Mouse (Mus musculus): ENCODE results near the gene Trabd2b.

DNA sequence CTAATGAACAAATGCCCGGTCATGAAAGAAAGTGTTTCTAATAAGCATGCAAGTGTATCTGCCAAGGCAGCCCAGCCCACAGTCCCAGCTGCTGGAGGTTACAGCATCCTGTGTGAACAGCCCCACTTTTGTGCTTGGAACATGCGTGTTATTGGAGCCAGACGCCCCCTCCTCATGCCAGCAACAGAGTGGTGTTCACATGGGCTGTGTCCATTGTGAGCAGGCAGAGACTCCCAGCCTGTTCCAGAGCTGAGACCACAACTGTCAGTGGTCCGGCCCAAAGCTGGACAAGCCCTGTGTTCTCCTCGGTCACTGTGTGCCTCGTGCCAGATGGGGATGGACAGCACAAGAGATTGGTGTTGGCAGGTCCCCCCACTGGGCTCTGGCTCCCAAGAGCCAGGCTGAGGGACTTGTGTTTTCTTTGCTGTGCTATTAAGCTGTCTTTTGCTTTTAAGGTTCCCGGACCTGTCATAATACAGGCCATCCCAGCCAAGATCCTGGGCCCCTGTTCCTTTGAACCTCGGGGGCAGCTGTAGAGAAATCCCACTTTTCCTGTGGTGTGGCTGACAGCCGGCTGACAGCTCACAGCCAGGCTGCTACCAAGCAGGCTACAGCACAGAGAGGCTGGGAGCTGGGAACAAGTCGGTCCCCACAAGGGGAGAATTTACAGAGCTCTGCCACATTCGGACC is 70.7 kb downstream of the Trabd2b start:
- TF ChIP-seq POLR2A (IDR thresholded peaks at IDR 0.05; ENCODE audit: borderline replicate concordance, insufficient read depth, low read length) (no peak), CTCF (IDR thresholded peaks at IDR 0.05; ENCODE audit: borderline replicate concordance, insufficient read depth, low read depth, low read length) (no peak)
